ENCODE assay signal across 21 mouse cellular contexts in genomic region chr9:96689076-96689475, GRCm38 (mm10). TPM values are rescaled to one million over a fixed set of nuclear protein-coding genes. Genes with fewer than 3 reads are reported as not detected.
DNase-seq lines count a peak whose midpoint lies in the region; ATAC-seq and TF ChIP-seq lines count a peak whose summit lies in the region.
"Had no signal": no experiment of that assay in that cellular context is flagged by ENCODE, and none has a peak within 500 bp of the region (broad histone marks: within the 10 kb centered on the region; RNA-seq: fewer than 3 reads in every experiment).

No protein-coding gene starts in this region.

- TF ChIP-seq CTCF in layer of hippocampus, adult 2 months (conservative IDR thresholded peaks at IDR 0.05), result no peak

- no peaks in the 10 kb centered on the region for H3K9me3 ChIP-seq in heart, embryonic 13.5 days
- H3K9me3 ChIP-seq in hindbrain, embryonic 10.5 days, result no peaks in the 10 kb centered on the region
- H3K9me3 ChIP-seq: hindbrain, embryonic 15.5 days had no signal

- 71% methylated on average over 4 of the region's 4 CpGs for WGBS in heart, embryonic 13.5 days
- WGBS in hindbrain, embryonic 10.5 days, result 94% methylated on average over 4 of the region's 4 CpGs

- ATAC-seq in heart, embryonic 13.5 days (ENCODE audit: extremely low read depth, insufficient number of reproducible peaks, low FRiP score, low TSS enrichment), result no peak
- ATAC-seq: forebrain, embryonic 16.5 days; intestine, postnatal 0 days; midbrain, embryonic 16.5 days had no signal

- peaks cover 59% of the 10 kb centered on the region for H3K36me3 ChIP-seq in heart, embryonic 13.5 days
- peaks cover 31% of the 10 kb centered on the region for H3K36me3 ChIP-seq in hindbrain, embryonic 10.5 days

- peak overlapping the region; percentile 20; the same call in 1 of the 2 replicates for H3K27ac ChIP-seq in heart, embryonic 13.5 days (replicated peaks)
- H3K27ac ChIP-seq in layer of hippocampus, adult 2 months, result peak overlapping the region; percentile 69; the same call in 1 of the 2 replicates
- no peak overlapping the region for H3K27ac ChIP-seq in hindbrain, embryonic 10.5 days
- H3K27ac ChIP-seq: hindbrain, embryonic 15.5 days had no signal

- H3K27me3 ChIP-seq in heart, embryonic 13.5 days (replicated peaks), result no peaks in the 10 kb centered on the region
- H3K27me3 ChIP-seq in hindbrain, embryonic 10.5 days (ENCODE audit: insufficient read depth, poor library complexity, severe bottlenecking), result no peaks in the 10 kb centered on the region; the same call in 1 of the 2 replicates
- H3K27me3 ChIP-seq: hindbrain, embryonic 15.5 days had no signal

- H3K4me2 ChIP-seq in heart, embryonic 13.5 days, result no peak overlapping the region
- H3K4me2 ChIP-seq: hindbrain, embryonic 15.5 days; liver, embryonic 11.5 days had no signal

- H3K4me3 ChIP-seq in heart, embryonic 13.5 days, result no peak overlapping the region
- H3K4me3 ChIP-seq in layer of hippocampus, adult 2 months, result no peak overlapping the region
- no peak overlapping the region for H3K4me3 ChIP-seq in hindbrain, embryonic 10.5 days
- H3K4me3 ChIP-seq: hindbrain, embryonic 15.5 days had no signal

- H3K9ac ChIP-seq in heart, embryonic 13.5 days, result no peak overlapping the region
- H3K9ac ChIP-seq: hindbrain, embryonic 15.5 days had no signal

- peaks cover 25% of the 10 kb centered on the region for H3K4me1 ChIP-seq in heart, embryonic 13.5 days
- peaks cover 6% of the 10 kb centered on the region for H3K4me1 ChIP-seq in hindbrain, embryonic 10.5 days (replicated peaks)
- H3K4me1 ChIP-seq: hindbrain, embryonic 15.5 days had no signal

- no peak for DNase-seq in heart, adult 9 months (ENCODE audit: low spot score in 2 of 2)
- DNase-seq in layer of hippocampus, adult 2 months (ENCODE audit: low spot score in 2 of 2), result no peak
- DNase-seq in layer of hippocampus, adult 11-12 months (ENCODE audit: low spot score), result no peak
- DNase-seq in testis, postnatal 10 days (ENCODE audit: low spot score), result peak; percentile 31
- DNase-seq in testis, postnatal 14 days (ENCODE audit: low spot score), result no peak
- DNase-seq in hindbrain, embryonic 10.5 days (ENCODE audit: low spot score), result no peak
- no peak for DNase-seq in urinary bladder, postnatal 25 days (ENCODE audit: low spot score)
- DNase-seq: adrenal gland, adult 2 months; B cell, adult 2 months; cerebellum, postnatal 14 days; embryo, embryonic 11 days; heart, postnatal 10 days; kidney, postnatal 10 days; lung, postnatal 36 days; right cerebral cortex, postnatal 25 days had no signal

RNA-seq across cellular contexts. Expression of gene Rasa2, which starts 57.7 kb away (rescaled TPM):
- 11.3 and 12.3 TPM in 2 replicates for polyA plus RNA-seq in heart, embryonic 13.5 days (2015; fragmentation: Nextera tagmentation; extraction: Ambion mirVana)
- 10 to 100 TPM; 27.7 to 31.8 TPM for total RNA-seq in layer of hippocampus, adult 2 months (2021)
- 12.3 and 14.9 TPM in 2 replicates for polyA plus RNA-seq in hindbrain, embryonic 10.5 days (2016; fragmentation: Nextera tagmentation; extraction: Ambion mirVana)
